25 mouse cellular contexts compared by ENCODE assay signal in the genomic region with DNA sequence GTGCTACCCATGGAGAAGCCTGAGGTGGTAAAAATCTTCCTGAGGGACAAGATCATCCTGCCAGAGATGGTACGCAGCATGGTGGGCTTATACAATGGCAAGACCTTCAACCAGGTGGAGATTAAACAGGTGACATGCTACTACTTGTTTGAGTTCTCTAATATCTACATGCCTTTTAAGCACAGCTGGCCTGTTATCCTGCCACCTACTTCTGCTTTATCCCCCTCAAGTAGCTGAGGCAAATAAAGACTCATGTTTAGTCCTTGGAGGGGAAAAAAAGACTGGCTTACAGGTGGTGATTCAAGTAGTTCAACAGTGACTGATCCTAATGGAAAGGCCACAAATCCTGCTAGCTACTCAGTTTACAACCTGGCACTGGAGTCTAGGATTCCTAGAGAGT.
"Had no signal": no experiment of that assay in that cellular context is flagged by ENCODE, and none has a peak within 500 bp of the region (broad histone marks: within the 10 kb centered on the region; RNA-seq: fewer than 3 reads in every experiment).

No protein-coding gene starts in this region.

- H3K9me3 ChIP-seq: heart, embryonic 10.5 days; heart, embryonic 13.5 days; heart, embryonic 15.5 days; hindbrain, embryonic 13.5 days; hindbrain, embryonic 15.5 days; kidney, embryonic 15.5 days; limb, embryonic 13.5 days; limb, embryonic 15.5 days; liver, embryonic 12.5 days had no signal

- H3K4me3 ChIP-seq: heart, embryonic 10.5 days; heart, embryonic 13.5 days; heart, embryonic 15.5 days; hindbrain, embryonic 13.5 days; hindbrain, embryonic 15.5 days; kidney, embryonic 15.5 days; limb, embryonic 13.5 days; limb, embryonic 15.5 days; liver, embryonic 12.5 days had no signal

- H3K27me3 ChIP-seq: heart, embryonic 13.5 days; heart, embryonic 15.5 days; hindbrain, embryonic 13.5 days; hindbrain, embryonic 15.5 days; kidney, embryonic 15.5 days; limb, embryonic 13.5 days; limb, embryonic 15.5 days; liver, embryonic 12.5 days had no signal

- H3K27ac ChIP-seq: heart, embryonic 10.5 days; heart, embryonic 13.5 days; heart, embryonic 15.5 days; hindbrain, embryonic 13.5 days; hindbrain, embryonic 15.5 days; hindbrain, postnatal 0 days; kidney, embryonic 15.5 days; kidney, postnatal 0 days; limb, embryonic 13.5 days; limb, embryonic 15.5 days; liver, embryonic 12.5 days; liver, embryonic 14.5 days had no signal

- H3K9ac ChIP-seq: heart, embryonic 13.5 days; heart, embryonic 15.5 days; hindbrain, embryonic 13.5 days; hindbrain, embryonic 15.5 days; kidney, embryonic 15.5 days; limb, embryonic 13.5 days; limb, embryonic 15.5 days; liver, embryonic 12.5 days; liver, embryonic 14.5 days had no signal

- DNase-seq: gastrocnemius, postnatal 10 days; gastrocnemius, postnatal 36 days; heart, adult 18-20 months; heart, postnatal 14 days; heart, postnatal 36 days; kidney, adult 11 months; kidney, adult 2 months; kidney, adult 9 months; kidney, postnatal 14 days; kidney, postnatal 36 days; layer of hippocampus, adult 9-11 months; layer of hippocampus, postnatal 36 days; left cerebral cortex, postnatal 4 days had no signal

- H3K36me3 ChIP-seq: heart, embryonic 15.5 days; hindbrain, embryonic 13.5 days; hindbrain, embryonic 15.5 days; limb, embryonic 15.5 days had no signal

- H3K4me1 ChIP-seq: heart, embryonic 10.5 days; hindbrain, embryonic 13.5 days; hindbrain, embryonic 15.5 days; kidney, embryonic 15.5 days; limb, embryonic 13.5 days; limb, embryonic 15.5 days; liver, embryonic 12.5 days had no signal
